ENCODE assay signal across 24 mouse cellular contexts in genomic region chr4:81003528-81003927, GRCm38 (mm10).
DNase-seq lines count a peak whose midpoint lies in the region.
"Had no signal": no experiment of that assay in that cellular context is flagged by ENCODE, and none has a peak within 500 bp of the region (broad histone marks: within the 10 kb centered on the region; RNA-seq: fewer than 3 reads in every experiment).

No protein-coding gene starts in this region.

- 88% methylated on average over 2 of the region's 2 CpGs for WGBS in heart, embryonic 10.5 days

- H3K4me1 ChIP-seq in heart, embryonic 10.5 days: no peaks in the 10 kb centered on the region
- H3K4me1 ChIP-seq: forebrain, embryonic 12.5 days; hindbrain, embryonic 12.5 days; limb, embryonic 10.5 days; midbrain, embryonic 15.5 days; stomach, embryonic 15.5 days had no signal

- no peaks in the 10 kb centered on the region for H3K27me3 ChIP-seq in heart, embryonic 10.5 days (ENCODE audit: insufficient read depth, poor library complexity, severe bottlenecking)
- H3K27me3 ChIP-seq: forebrain, embryonic 12.5 days; hindbrain, embryonic 12.5 days; midbrain, embryonic 15.5 days; Patski; stomach, embryonic 15.5 days had no signal

- no peak overlapping the region for H3K27ac ChIP-seq in heart, embryonic 10.5 days
- H3K27ac ChIP-seq: forebrain, embryonic 12.5 days; hindbrain, embryonic 12.5 days; kidney, postnatal 0 days; limb, embryonic 10.5 days; macrophage; midbrain, embryonic 15.5 days; stomach, embryonic 15.5 days had no signal

- no peaks in the 10 kb centered on the region for H3K36me3 ChIP-seq in heart, embryonic 10.5 days
- H3K36me3 ChIP-seq: forebrain, embryonic 12.5 days; hindbrain, embryonic 12.5 days; limb, embryonic 10.5 days; midbrain, embryonic 15.5 days; stomach, embryonic 15.5 days had no signal

- no peaks in the 10 kb centered on the region for H3K9me3 ChIP-seq in heart, embryonic 10.5 days
- H3K9me3 ChIP-seq: limb, embryonic 10.5 days; midbrain, embryonic 15.5 days had no signal

- peak; percentile 27 to 37 for DNase-seq in heart, adult 9 months (ENCODE audit: low spot score in 2 of 2)
- DNase-seq in heart, embryonic 10.5 days (ENCODE audit: low spot score): no peak
- DNase-seq in 3134 (ENCODE audit: extremely low read depth, insufficient read length, low spot score) (peak; percentile 33), 3T3-L1 (ENCODE audit: low read depth, low spot score) (peak; percentile 36)
- DNase-seq in fibroblast of lung, adult 2 months (ENCODE audit: low read depth): peak; percentile 26
- no peak for DNase-seq in kidney, postnatal 14 days
- DNase-seq in kidney, adult 8-10 months: no peak
- DNase-seq: adrenal gland, adult 8-10 months; cerebellum, adult 18-20 months; cerebellum, postnatal 14 days; kidney, adult 18-20 months; liver; liver, postnatal 0 days; right cerebral cortex, adult 18-20 months; right cerebral cortex, postnatal 4 days; thymus, postnatal 36 days had no signal

- no peak overlapping the region for H3K4me3 ChIP-seq in heart, embryonic 10.5 days
- H3K4me3 ChIP-seq: forebrain, embryonic 12.5 days; hindbrain, embryonic 12.5 days; limb, embryonic 10.5 days; midbrain, embryonic 15.5 days; stomach, embryonic 15.5 days had no signal

Comparison
In these comparisons a context has a peak if more than half of its experiments do, and no peak if none do; other contexts are left out.
1. DNase-seq: peak in heart, adult 9 months (2 of 2), 3134 (single experiment), 3T3-L1 (single experiment) and fibroblast of lung, adult 2 months (single experiment); none in heart, embryonic 10.5 days (single experiment), kidney, postnatal 14 days (single experiment) and kidney, adult 8-10 months (0 of 2).